In genomic region chr9:119032538-119032937, GRCm38 (mm10) we compare ENCODE assay signal across 11 mouse cellular contexts. TPM values are rescaled to one million over a fixed set of nuclear protein-coding genes. Genes with fewer than 3 reads are reported as not detected.
DNase-seq lines count a peak whose midpoint lies in the region; ATAC-seq lines count a peak whose summit lies in the region.
"Had no signal": no experiment of that assay in that cellular context is flagged by ENCODE, and none has a peak within 500 bp of the region (broad histone marks: within the 10 kb centered on the region; RNA-seq: fewer than 3 reads in every experiment).

No protein-coding gene starts in this region.

- no peaks in the 10 kb centered on the region for H3K27me3 ChIP-seq in hindbrain, embryonic 13.5 days
- no peaks in the 10 kb centered on the region for H3K27me3 ChIP-seq in hindbrain, embryonic 12.5 days
- no peaks in the 10 kb centered on the region for H3K27me3 ChIP-seq in embryonic facial prominence, embryonic 12.5 days
- no peaks in the 10 kb centered on the region for H3K27me3 ChIP-seq in limb, embryonic 12.5 days
- H3K27me3 ChIP-seq: liver, embryonic 12.5 days; neural tube, embryonic 12.5 days had no signal

- peak overlapping the region; percentile 82 for H3K27ac ChIP-seq in hindbrain, embryonic 13.5 days
- no peak overlapping the region for H3K27ac ChIP-seq in hindbrain, embryonic 12.5 days
- H3K27ac ChIP-seq in embryonic facial prominence, embryonic 12.5 days: peak overlapping the region; percentile 80
- peak overlapping the region; percentile 94 for H3K27ac ChIP-seq in limb, embryonic 12.5 days
- H3K27ac ChIP-seq: liver, embryonic 12.5 days; neural tube, embryonic 12.5 days had no signal

- H3K9me3 ChIP-seq in hindbrain, embryonic 13.5 days: no peaks in the 10 kb centered on the region
- H3K9me3 ChIP-seq in hindbrain, embryonic 12.5 days (replicated peaks): no peaks in the 10 kb centered on the region
- no peaks in the 10 kb centered on the region for H3K9me3 ChIP-seq in embryonic facial prominence, embryonic 12.5 days
- H3K9me3 ChIP-seq in limb, embryonic 12.5 days: no peaks in the 10 kb centered on the region
- H3K9me3 ChIP-seq: liver, embryonic 12.5 days; neural tube, embryonic 12.5 days had no signal

- no peak for ATAC-seq in hindbrain, embryonic 13.5 days (ENCODE audit: low FRiP score)
- no peak for ATAC-seq in hindbrain, embryonic 12.5 days (ENCODE audit: low FRiP score)
- ATAC-seq in embryonic facial prominence, embryonic 12.5 days (ENCODE audit: insufficient number of reproducible peaks, insufficient read depth, low FRiP score, low TSS enrichment): no peak
- 0 out of 2 replicates have a peak, but pooled peaks have one; percentile 14 for ATAC-seq in limb, embryonic 12.5 days (ENCODE audit: insufficient number of reproducible peaks, insufficient read depth, low FRiP score, low TSS enrichment, low read depth)
- ATAC-seq: liver, embryonic 12.5 days had no signal

- no peak overlapping the region for H3K9ac ChIP-seq in hindbrain, embryonic 13.5 days
- no peak overlapping the region for H3K9ac ChIP-seq in hindbrain, embryonic 12.5 days
- H3K9ac ChIP-seq in embryonic facial prominence, embryonic 12.5 days: peak overlapping the region; percentile 1; the same call in 1 of the 2 replicates
- H3K9ac ChIP-seq in limb, embryonic 12.5 days (replicated peaks): peak overlapping the region; percentile 23; the same call in 1 of the 2 replicates
- H3K9ac ChIP-seq: liver, embryonic 12.5 days; neural tube, embryonic 12.5 days had no signal

- no peak overlapping the region for H3K4me3 ChIP-seq in hindbrain, embryonic 13.5 days
- H3K4me3 ChIP-seq in hindbrain, embryonic 12.5 days: no peak overlapping the region
- no peak overlapping the region for H3K4me3 ChIP-seq in embryonic facial prominence, embryonic 12.5 days
- H3K4me3 ChIP-seq in limb, embryonic 12.5 days (replicated peaks): no peak overlapping the region
- H3K4me3 ChIP-seq: liver, embryonic 12.5 days; neural tube, embryonic 12.5 days had no signal

- 41% methylated on average over 9 of the region's 9 CpGs for WGBS in hindbrain, embryonic 13.5 days
- WGBS in hindbrain, embryonic 12.5 days: 37% methylated on average over 9 of the region's 9 CpGs
- WGBS in embryonic facial prominence, embryonic 12.5 days: 42% methylated on average over 9 of the region's 9 CpGs
- WGBS in limb, embryonic 12.5 days: 40% methylated on average over 9 of the region's 9 CpGs

- H3K36me3 ChIP-seq in hindbrain, embryonic 13.5 days: peaks cover 9% of the 10 kb centered on the region; the same call in 1 of the 2 replicates
- no peaks in the 10 kb centered on the region; the same call in 1 of the 2 replicates for H3K36me3 ChIP-seq in hindbrain, embryonic 12.5 days
- no peaks in the 10 kb centered on the region; the same call in 1 of the 2 replicates for H3K36me3 ChIP-seq in embryonic facial prominence, embryonic 12.5 days
- peaks cover 56% of the 10 kb centered on the region for H3K36me3 ChIP-seq in limb, embryonic 12.5 days
- H3K36me3 ChIP-seq: neural tube, embryonic 12.5 days had no signal

- no peak overlapping the region for H3K4me2 ChIP-seq in hindbrain, embryonic 13.5 days
- no peak overlapping the region for H3K4me2 ChIP-seq in hindbrain, embryonic 12.5 days (replicated peaks)
- H3K4me2 ChIP-seq in embryonic facial prominence, embryonic 12.5 days (replicated peaks): no peak overlapping the region
- 0 out of 2 replicates have a peak overlapping the region, but pooled peaks have one; percentile 15 for H3K4me2 ChIP-seq in limb, embryonic 12.5 days
- H3K4me2 ChIP-seq: liver, embryonic 12.5 days; neural tube, embryonic 12.5 days had no signal

- peak; percentile 67 for DNase-seq in R1 (ENCODE audit: low read depth, low spot score)
- no peak for DNase-seq in right cerebral cortex, postnatal 25 days
- no peak for DNase-seq in frontal cortex, adult 2 months (ENCODE audit: extremely low spot score in 1 of 2, low spot score in 1 of 2)
- no peak for DNase-seq in adrenal gland, postnatal 4 days (ENCODE audit: low spot score in 2 of 2)
- DNase-seq: thymus, adult 2 months had no signal

- H3K4me1 ChIP-seq in hindbrain, embryonic 13.5 days (replicated peaks): peaks cover 58% of the 10 kb centered on the region
- peaks cover 46% of the 10 kb centered on the region for H3K4me1 ChIP-seq in hindbrain, embryonic 12.5 days
- H3K4me1 ChIP-seq in embryonic facial prominence, embryonic 12.5 days: peaks cover 42% of the 10 kb centered on the region
- peaks cover 67% of the 10 kb centered on the region for H3K4me1 ChIP-seq in limb, embryonic 12.5 days (replicated peaks)
- H3K4me1 ChIP-seq: liver, embryonic 12.5 days had no signal

RNA-seq across cellular contexts. Expression of gene Vill, which starts 20.0 kb away (rescaled TPM):
- 4.2 TPM in 2 replicates for polyA plus RNA-seq in hindbrain, embryonic 13.5 days (2015; fragmentation: Nextera tagmentation; extraction: Ambion mirVana)
- polyA plus RNA-seq in hindbrain, embryonic 12.5 days (2016; fragmentation: Nextera tagmentation; extraction: Ambion mirVana): 13.8 and 14.9 TPM in 2 replicates
- 27.3 and 28.1 TPM in 2 replicates for polyA plus RNA-seq in embryonic facial prominence, embryonic 12.5 days (2016; fragmentation: Nextera tagmentation; extraction: Ambion mirVana)
- polyA plus RNA-seq in limb, embryonic 12.5 days (2016; fragmentation: Nextera tagmentation; extraction: Ambion mirVana): 42.1 and 42.4 TPM in 2 replicates
- polyA plus RNA-seq in frontal cortex, adult 2 months (2012; rRNA removed): 9.1 and 10.1 TPM in 2 replicates
- total RNA-seq in adrenal gland, postnatal 4 days (2021): 10 to 100 TPM in 1 of 2 experiments, 1 to 10 TPM in 1; 3.2 to 10.1 TPM

Comparison
In these comparisons a context has a peak if more than half of its experiments do, and no peak if none do; other contexts are left out.
1. H3K9ac ChIP-seq: peak in embryonic facial prominence, embryonic 12.5 days (single experiment) and limb, embryonic 12.5 days (single experiment); none in hindbrain, embryonic 13.5 days (single experiment) and hindbrain, embryonic 12.5 days (single experiment).